Mouse (Mus musculus): Measurements from ENCODE around the gene Atg9b.

GRCm38 (mm10) chr5:24412063-24412462, 20.1 kb upstream of the Atg9b start:
- no peak for TF ChIP-seq POLR2A (IDR thresholded peaks at IDR 0.05; ENCODE audit: insufficient read depth, low read depth, low read length)
- no peak for TF ChIP-seq CTCF (IDR thresholded peaks at IDR 0.05)
